Mouse (Mus musculus) lung, adult 2 months (tissue): ENCODE data around the gene Adprm.

ENCODE experiments used
- CTCF ChIP-seq: fragments of 200-500 bp; IDR thresholded peaks from 2 replicates; pipeline ENCODE4 v1.5.1; 2011; ENCODE audit warnings: mild to moderate bottlenecking, low read length, control low read depth; ENCODE audit not compliant: insufficient read depth
- POLR2A ChIP-seq: fragments of 200-500 bp; IDR thresholded peaks from 2 replicates; pipeline ENCODE4 v1.6.1; 2011; ENCODE audit warnings: low read depth, mild to moderate bottlenecking, control low read depth, low read length, borderline replicate concordance; ENCODE audit errors: extremely low read depth

DNA sequence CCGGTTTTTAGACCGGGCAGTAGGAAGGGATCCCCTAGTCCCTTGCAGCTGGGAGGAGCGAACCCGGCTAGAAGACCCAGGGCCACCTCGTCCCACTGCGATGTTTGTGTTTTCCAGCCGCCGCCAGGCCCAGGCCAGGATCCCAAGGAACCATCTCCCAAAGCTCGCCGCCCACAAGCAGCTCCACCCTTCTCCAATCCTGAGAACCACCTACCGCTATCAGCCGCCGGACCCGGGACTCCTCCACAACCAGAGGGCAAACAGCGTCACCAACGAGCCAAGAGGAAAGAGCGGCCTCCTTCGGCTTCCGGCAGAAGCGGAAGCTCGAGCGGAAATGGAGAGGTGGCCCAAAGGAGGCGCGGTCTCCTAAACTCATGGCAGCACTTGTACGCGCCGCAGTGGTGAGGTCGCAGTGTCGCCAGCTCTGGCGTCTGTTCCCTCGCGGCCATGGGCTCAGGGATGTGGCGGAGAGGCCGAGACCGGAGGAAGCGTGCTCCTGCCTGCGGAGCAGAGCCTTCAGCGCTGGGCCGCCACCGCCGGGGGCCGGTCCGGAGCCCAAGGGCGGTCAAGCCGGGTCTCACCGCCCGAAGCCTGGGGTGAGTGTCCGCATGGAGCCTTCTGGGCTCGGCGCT lies at the start of gene Adprm, which contains the start of gene Sco1:
- TF ChIP-seq POLR2A (peak; percentile 77; the same call in 1 of the 2 replicates), CTCF (no peak)
